Mouse (Mus musculus): Measurements from ENCODE around the gene Pdlim5. TPM values are rescaled to one million over a fixed set of nuclear protein-coding genes. Genes with fewer than 3 reads are reported as not detected.

The Pdlim5 gene
- polyA plus RNA-seq, 1 experiment from 2014 or later = 240 TPM

DNA sequence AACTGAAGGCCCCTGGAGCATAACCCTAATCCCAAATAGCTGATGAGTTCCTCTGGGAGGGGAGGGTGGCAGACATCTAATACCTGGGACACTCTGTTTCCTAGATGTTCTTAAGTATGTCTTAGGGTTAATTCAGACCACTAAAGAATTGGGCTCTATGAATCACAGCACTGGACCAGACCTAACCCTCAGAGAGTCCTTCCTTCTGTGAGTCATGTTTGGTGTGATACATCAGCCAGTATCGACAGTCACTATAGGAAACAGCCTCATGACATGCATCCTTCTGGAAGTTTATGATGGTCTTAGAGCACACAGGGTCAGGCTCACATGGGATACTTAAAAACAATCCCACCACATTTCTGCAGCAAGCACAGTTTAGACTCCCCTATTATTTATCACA is 143.4 kb downstream of the Pdlim5 start:
- Histone ChIP-seq H3K4me1 (ENCODE audit: control insufficient read depth, insufficient read depth, low read length) (no peaks in the 10 kb centered on the region), H3K4me3 (ENCODE audit: low read depth, low read length) (no peak overlapping the region), H3K36me3 (ENCODE audit: control insufficient read depth, insufficient read depth, low read length) (no peaks in the 10 kb centered on the region), H3K27ac (ENCODE audit: low read depth, low read length) (no peak overlapping the region), H3K27me3 (ENCODE audit: control insufficient read depth, insufficient read depth, low read length) (no peaks in the 10 kb centered on the region), H3K9ac (ENCODE audit: low read depth, low read length) (no peak overlapping the region), H3K4me2 (no peak overlapping the region), H3K9me3 (replicated peaks; ENCODE audit: control insufficient read depth, low read length) (no peaks in the 10 kb centered on the region)
- ATAC-seq (replicated peaks; ENCODE audit: insufficient number of reproducible peaks, low FRiP score, low TSS enrichment) = no peak
- 90% methylated on average over 1 of the region's 1 CpGs for WGBS (ENCODE audit: insufficient replicate concordance)

DNA sequence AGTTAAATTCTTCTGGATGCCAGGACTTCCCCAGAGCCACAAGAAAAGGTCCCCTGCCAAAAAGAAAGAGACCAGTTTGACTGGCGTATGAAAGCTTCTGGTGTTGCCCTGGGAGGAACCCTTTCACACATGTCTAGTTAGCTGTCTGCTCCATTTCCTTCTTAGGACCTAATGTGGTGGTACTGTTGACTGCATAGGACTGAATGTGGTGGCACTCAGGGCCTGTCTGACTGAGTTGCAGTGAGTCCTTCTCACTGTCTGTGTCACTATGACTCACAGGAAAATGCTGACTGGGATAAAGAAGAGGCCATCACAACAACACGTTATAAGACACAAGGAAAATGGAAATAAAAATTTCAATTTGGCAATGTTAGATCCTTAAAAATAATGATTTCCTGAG is 146.0 kb downstream of the Pdlim5 start:
- whole genome bisulfite sequencing (ENCODE audit: insufficient replicate concordance) = 77% methylated on average over 2 of the region's 2 CpGs
- no peak for ATAC-seq (replicated peaks; ENCODE audit: insufficient number of reproducible peaks, low FRiP score, low TSS enrichment)
- Histone ChIP-seq H3K27me3 (ENCODE audit: control insufficient read depth, insufficient read depth, low read length) (no peaks in the 10 kb centered on the region), H3K4me3 (ENCODE audit: low read depth, low read length) (no peak overlapping the region), H3K27ac (ENCODE audit: low read depth, low read length) (no peak overlapping the region), H3K4me1 (ENCODE audit: control insufficient read depth, insufficient read depth, low read length) (no peaks in the 10 kb centered on the region), H3K9ac (ENCODE audit: low read depth, low read length) (no peak overlapping the region), H3K9me3 (replicated peaks; ENCODE audit: control insufficient read depth, low read length) (no peaks in the 10 kb centered on the region), H3K36me3 (ENCODE audit: control insufficient read depth, insufficient read depth, low read length) (peaks cover 7% of the 10 kb centered on the region), H3K4me2 (no peak overlapping the region)

DNA sequence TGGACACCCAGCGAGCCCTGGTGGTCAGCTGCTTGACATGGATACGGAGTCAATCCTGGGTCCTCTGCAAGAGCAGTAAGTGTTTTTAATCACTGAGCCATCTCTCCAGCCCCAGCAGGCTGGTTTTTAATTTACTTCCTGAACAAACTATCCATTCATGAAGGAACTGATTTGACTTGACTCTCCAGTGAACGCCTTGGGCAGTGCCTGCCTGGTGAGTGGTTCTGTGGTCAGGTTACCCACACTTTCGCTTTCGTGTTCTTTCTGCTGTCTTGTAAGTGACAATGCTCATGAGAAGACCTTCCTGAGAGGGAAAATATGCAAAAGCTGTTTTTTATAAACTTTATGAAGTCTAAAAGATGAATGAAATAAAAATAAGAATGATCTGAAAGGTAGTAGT is 152.2 kb downstream of the Pdlim5 start:
- WGBS (ENCODE audit: insufficient replicate concordance) = 84% methylated on average over 5 of the region's 5 CpGs
- ATAC-seq (replicated peaks; ENCODE audit: insufficient number of reproducible peaks, low FRiP score, low TSS enrichment) = no peak

DNA sequence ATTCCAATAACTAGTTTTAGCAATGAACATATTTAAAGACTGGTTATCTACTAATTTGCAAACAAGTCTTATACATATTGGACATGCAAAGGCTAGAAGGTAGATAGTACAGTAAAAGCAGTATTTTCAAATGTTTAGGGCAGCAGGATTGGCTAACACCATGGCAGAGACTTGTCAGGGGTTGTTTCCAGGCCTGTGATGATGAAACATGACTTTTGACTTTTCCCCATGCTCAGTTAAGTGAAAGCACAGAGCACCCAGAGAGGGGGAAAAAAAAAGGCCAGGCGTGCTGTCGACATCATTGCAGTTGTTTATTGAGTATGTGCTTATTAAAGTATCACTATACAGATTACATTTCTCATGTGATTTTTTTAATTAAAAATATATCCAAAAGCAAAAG is 156.2 kb downstream of the Pdlim5 start:
- Histone ChIP-seq H3K9ac (ENCODE audit: low read depth, low read length) (no peak overlapping the region), H3K36me3 (ENCODE audit: control insufficient read depth, insufficient read depth, low read length) (peaks cover 3% of the 10 kb centered on the region; the same call in 1 of the 2 replicates), H3K9me3 (replicated peaks; ENCODE audit: control insufficient read depth, low read length) (no peaks in the 10 kb centered on the region), H3K4me2 (no peak overlapping the region), H3K4me3 (ENCODE audit: low read depth, low read length) (no peak overlapping the region), H3K27ac (ENCODE audit: low read depth, low read length) (no peak overlapping the region), H3K27me3 (ENCODE audit: control insufficient read depth, insufficient read depth, low read length) (no peaks in the 10 kb centered on the region), H3K4me1 (ENCODE audit: control insufficient read depth, insufficient read depth, low read length) (no peaks in the 10 kb centered on the region)
- 92% methylated on average over 2 of the region's 2 CpGs for WGBS (ENCODE audit: insufficient replicate concordance)
- no peak for ATAC-seq (replicated peaks; ENCODE audit: insufficient number of reproducible peaks, low FRiP score, low TSS enrichment)

More for the DNA sequence above, 152.2 kb downstream of the Pdlim5 start:
- Histone ChIP-seq H3K9ac (ENCODE audit: low read depth, low read length) (no peak overlapping the region), H3K4me1 (ENCODE audit: control insufficient read depth, insufficient read depth, low read length) (no peaks in the 10 kb centered on the region), H3K4me3 (ENCODE audit: low read depth, low read length) (no peak overlapping the region), H3K9me3 (replicated peaks; ENCODE audit: control insufficient read depth, low read length) (no peaks in the 10 kb centered on the region), H3K4me2 (no peak overlapping the region), H3K27ac (ENCODE audit: low read depth, low read length) (no peak overlapping the region), H3K27me3 (ENCODE audit: control insufficient read depth, insufficient read depth, low read length) (no peaks in the 10 kb centered on the region), H3K36me3 (ENCODE audit: control insufficient read depth, insufficient read depth, low read length) (peaks cover 10% of the 10 kb centered on the region)

DNA sequence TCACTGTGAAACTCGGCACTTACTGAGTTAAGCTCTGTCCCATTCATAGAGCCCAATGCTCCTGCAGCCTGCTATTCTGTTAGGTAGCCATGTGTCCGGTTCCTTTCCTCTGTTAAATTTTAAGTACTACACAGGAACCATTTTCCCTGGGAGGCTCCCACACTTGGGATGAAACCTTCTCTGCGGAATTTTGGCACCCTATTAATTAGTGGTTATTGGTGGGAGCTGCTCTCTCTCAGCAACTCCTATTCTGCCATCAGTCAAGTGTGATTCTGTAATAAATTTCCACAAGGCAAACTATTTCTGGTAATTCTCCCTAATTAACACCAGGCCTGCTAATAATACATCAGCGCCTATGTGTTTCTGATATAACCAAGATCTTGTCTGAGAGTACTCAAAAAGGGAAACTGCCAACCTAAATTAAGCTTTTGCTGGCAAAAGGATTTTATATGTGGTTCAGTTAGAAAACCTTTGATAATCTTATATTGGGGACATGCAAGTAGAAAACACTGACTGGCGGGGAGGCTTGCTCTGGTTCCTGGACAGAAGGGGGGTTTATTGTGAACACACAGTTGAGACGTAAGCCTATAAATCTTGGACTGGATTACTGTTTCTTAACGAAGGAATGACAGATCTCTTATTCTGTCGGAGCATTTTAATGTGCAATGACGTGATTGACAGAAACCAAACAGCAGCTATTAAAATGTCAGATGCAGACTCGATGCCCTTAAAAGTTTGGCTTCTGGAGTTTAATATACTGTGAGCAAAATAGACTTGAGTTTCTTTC is 157.0 kb downstream of the Pdlim5 start:
- Histone ChIP-seq H3K4me2 (no peak overlapping the region), H3K9me3 (replicated peaks; ENCODE audit: control insufficient read depth, low read length) (no peaks in the 10 kb centered on the region), H3K9ac (ENCODE audit: low read depth, low read length) (no peak overlapping the region), H3K27ac (ENCODE audit: low read depth, low read length) (no peak overlapping the region), H3K4me3 (ENCODE audit: low read depth, low read length) (no peak overlapping the region), H3K36me3 (ENCODE audit: control insufficient read depth, insufficient read depth, low read length) (no peaks in the 10 kb centered on the region), H3K4me1 (ENCODE audit: control insufficient read depth, insufficient read depth, low read length) (no peaks in the 10 kb centered on the region), H3K27me3 (ENCODE audit: control insufficient read depth, insufficient read depth, low read length) (no peaks in the 10 kb centered on the region)
- no peak for ATAC-seq (replicated peaks; ENCODE audit: insufficient number of reproducible peaks, low FRiP score, low TSS enrichment)
- 83% methylated on average over 10 of the region's 10 CpGs for WGBS (ENCODE audit: insufficient replicate concordance)

DNA sequence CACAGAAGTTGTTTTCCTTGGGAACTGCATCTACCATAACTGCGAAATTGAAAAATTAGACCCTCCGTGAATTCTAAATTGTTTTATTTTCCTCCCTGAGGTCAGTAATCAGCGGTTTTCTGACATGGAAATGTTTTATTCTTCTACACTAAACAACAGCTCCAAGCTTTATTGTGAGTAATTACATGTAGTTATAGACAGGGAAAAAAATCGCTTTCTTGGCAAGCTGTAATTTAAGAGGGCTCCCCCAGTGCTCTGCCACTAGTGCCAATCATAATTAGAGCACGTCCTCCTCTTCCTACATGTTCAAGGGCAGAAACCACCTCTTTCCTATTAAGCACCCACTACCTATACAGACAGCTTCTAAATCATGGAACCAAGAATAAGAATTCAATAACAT is 157.9 kb downstream of the Pdlim5 start:
- Histone ChIP-seq H3K4me1 (ENCODE audit: control insufficient read depth, insufficient read depth, low read length) (no peaks in the 10 kb centered on the region), H3K9me3 (replicated peaks; ENCODE audit: control insufficient read depth, low read length) (no peaks in the 10 kb centered on the region), H3K36me3 (ENCODE audit: control insufficient read depth, insufficient read depth, low read length) (no peaks in the 10 kb centered on the region), H3K4me3 (ENCODE audit: low read depth, low read length) (no peak overlapping the region), H3K27me3 (ENCODE audit: control insufficient read depth, insufficient read depth, low read length) (no peaks in the 10 kb centered on the region), H3K9ac (ENCODE audit: low read depth, low read length) (no peak overlapping the region), H3K4me2 (no peak overlapping the region), H3K27ac (ENCODE audit: low read depth, low read length) (no peak overlapping the region)
- WGBS (ENCODE audit: insufficient replicate concordance) = 84% methylated on average over 5 of the region's 5 CpGs
- no peak for ATAC-seq (replicated peaks; ENCODE audit: insufficient number of reproducible peaks, low FRiP score, low TSS enrichment)

DNA sequence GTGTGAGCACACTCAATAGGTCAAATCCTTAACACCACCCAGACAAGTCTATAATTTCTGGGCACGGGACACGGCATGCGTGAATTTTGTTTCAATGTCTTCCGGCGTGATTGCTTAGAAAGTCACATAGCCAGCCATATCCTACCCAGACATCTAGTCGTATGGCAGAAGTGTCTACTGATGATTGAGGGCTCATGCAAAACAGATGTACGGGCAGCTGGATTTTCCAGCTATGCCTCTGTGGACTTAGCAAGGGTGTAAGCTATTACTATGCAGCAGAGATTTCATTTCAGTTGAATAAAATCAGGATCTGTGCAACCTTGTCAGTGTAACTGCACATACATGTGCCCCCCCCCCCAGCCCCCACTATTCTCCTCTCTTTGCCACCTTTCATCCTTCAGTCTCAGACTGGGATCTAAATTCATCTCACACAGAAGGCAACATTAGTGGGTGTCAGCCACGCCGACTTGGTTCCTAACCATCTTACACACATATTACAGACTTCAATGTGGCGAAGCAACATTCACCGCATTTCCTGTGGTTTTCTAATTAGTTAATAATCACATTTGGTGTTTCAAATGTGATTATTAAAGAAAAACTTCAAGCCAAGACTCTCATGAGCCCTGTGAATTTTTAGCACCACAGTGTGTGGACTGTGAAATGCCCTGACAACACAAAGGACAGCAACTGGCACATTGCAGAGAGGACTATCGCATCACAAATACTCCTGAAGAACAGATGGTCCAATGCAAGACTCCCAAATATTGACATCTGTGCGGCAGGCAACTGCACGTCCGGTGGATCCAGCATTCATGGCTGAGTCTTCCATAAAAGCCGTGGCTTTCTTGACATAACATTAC is 161.7 kb downstream of the Pdlim5 start:
- Histone ChIP-seq H3K4me2 (no peak overlapping the region), H3K9ac (ENCODE audit: low read depth, low read length) (no peak overlapping the region), H3K27me3 (ENCODE audit: control insufficient read depth, insufficient read depth, low read length) (no peaks in the 10 kb centered on the region), H3K4me3 (ENCODE audit: low read depth, low read length) (no peak overlapping the region), H3K36me3 (ENCODE audit: control insufficient read depth, insufficient read depth, low read length) (no peaks in the 10 kb centered on the region), H3K9me3 (replicated peaks; ENCODE audit: control insufficient read depth, low read length) (no peaks in the 10 kb centered on the region), H3K27ac (ENCODE audit: low read depth, low read length) (no peak overlapping the region), H3K4me1 (ENCODE audit: control insufficient read depth, insufficient read depth, low read length) (no peaks in the 10 kb centered on the region)
- WGBS (ENCODE audit: insufficient replicate concordance) = 86% methylated on average over 16 of the region's 16 CpGs
- no peak for ATAC-seq (replicated peaks; ENCODE audit: insufficient number of reproducible peaks, low FRiP score, low TSS enrichment)

DNA sequence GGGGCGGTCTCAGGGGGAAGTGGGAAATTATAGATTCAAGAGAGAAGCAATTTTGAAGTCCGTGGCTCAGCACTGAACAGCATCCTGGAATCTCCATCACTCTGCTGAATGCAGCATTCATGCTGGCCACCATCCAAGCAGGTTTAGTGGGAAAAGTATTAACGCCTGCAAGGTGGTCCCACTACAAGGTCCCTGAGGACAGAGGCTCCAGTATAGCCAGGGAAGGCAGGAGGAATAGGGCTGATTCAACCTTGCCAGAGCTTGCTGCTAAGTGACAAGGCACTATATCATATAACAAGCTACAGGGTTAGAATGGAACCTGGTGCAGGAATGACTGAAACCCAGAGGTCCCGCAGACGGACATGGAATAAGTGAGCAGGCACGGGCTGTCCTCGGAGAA is 166.8 kb downstream of the Pdlim5 start:
- H3K27me3 ChIP-seq (ENCODE audit: control insufficient read depth, insufficient read depth, low read length) = no peaks in the 10 kb centered on the region
- H3K27ac ChIP-seq (ENCODE audit: low read depth, low read length) = no peak overlapping the region
- H3K4me3 ChIP-seq (ENCODE audit: low read depth, low read length) = no peak overlapping the region
- no peak for ATAC-seq (replicated peaks; ENCODE audit: insufficient number of reproducible peaks, low FRiP score, low TSS enrichment)
- H3K36me3 ChIP-seq (ENCODE audit: control insufficient read depth, insufficient read depth, low read length) = no peaks in the 10 kb centered on the region
- WGBS (ENCODE audit: insufficient replicate concordance) = 79% methylated on average over 7 of the region's 7 CpGs
- H3K9ac ChIP-seq (ENCODE audit: low read depth, low read length) = no peak overlapping the region
- no peak overlapping the region for H3K4me2 ChIP-seq
- H3K4me1 ChIP-seq (ENCODE audit: control insufficient read depth, insufficient read depth, low read length) = peaks cover 9% of the 10 kb centered on the region; the same call in 1 of the 2 replicates
- H3K9me3 ChIP-seq (replicated peaks; ENCODE audit: control insufficient read depth, low read length) = no peaks in the 10 kb centered on the region
